Mouse (Mus musculus): ENCODE results near the gene Cd300ld3.

Cd300ld3 gene

GRCm38 (mm10) chr11:115048259-115048658, at the start of gene Cd300ld3:
Gene Cd300ld3 (minus strand): TSS chr11:115048409.
- no peak for DNase-seq (ENCODE audit: low spot score)

GRCm38 (mm10) chr11:115092140-115092539, 43.9 kb upstream of the Cd300ld3 start:
- no peak for DNase-seq (ENCODE audit: low spot score)

GRCm38 (mm10) chr11:115091362-115091901, 43.2 kb upstream of the Cd300ld3 start, which contains the start of gene Rab37:
Gene Rab37 (plus strand): TSS chr11:115091431.
- no peak for DNase-seq (ENCODE audit: low spot score)

GRCm38 (mm10) chr11:115089853-115090252, 41.6 kb upstream of the Cd300ld3 start:
- no peak for DNase-seq (ENCODE audit: low spot score)

- no peak for DNase-seq (ENCODE audit: low spot score)
Observed at GRCm38 (mm10) chr11:115086213-115086612, 38.0 kb upstream of the Cd300ld3 start.

GRCm38 (mm10) chr11:115085064-115085463, 36.9 kb upstream of the Cd300ld3 start:
- no peak for DNase-seq (ENCODE audit: low spot score)

- no peak for DNase-seq (ENCODE audit: low spot score)
Observed at GRCm38 (mm10) chr11:115084595-115084994, 36.4 kb upstream of the Cd300ld3 start.

- DNase-seq (ENCODE audit: low spot score) = no peak
Observed at GRCm38 (mm10) chr11:115083376-115084139, 35.3 kb upstream of the Cd300ld3 start.

GRCm38 (mm10) chr11:115082196-115082595, 34.0 kb upstream of the Cd300ld3 start:
- no peak for DNase-seq (ENCODE audit: low spot score)

GRCm38 (mm10) chr11:115081373-115081772, 33.2 kb upstream of the Cd300ld3 start:
- no peak for DNase-seq (ENCODE audit: low spot score)

GRCm38 (mm10) chr11:115080886-115081285, 32.7 kb upstream of the Cd300ld3 start:
- no peak for DNase-seq (ENCODE audit: low spot score)

- no peak for DNase-seq (ENCODE audit: low spot score)
Observed at GRCm38 (mm10) chr11:115078680-115079079, 30.5 kb upstream of the Cd300ld3 start.

- DNase-seq (ENCODE audit: low spot score) = no peak
Observed at GRCm38 (mm10) chr11:115077436-115077835, 29.2 kb upstream of the Cd300ld3 start.

GRCm38 (mm10) chr11:115075859-115076258, 27.6 kb upstream of the Cd300ld3 start:
- DNase-seq (ENCODE audit: low spot score) = no peak

GRCm38 (mm10) chr11:115075407-115075806, 27.2 kb upstream of the Cd300ld3 start:
- no peak for DNase-seq (ENCODE audit: low spot score)

GRCm38 (mm10) chr11:115073002-115073401, 24.8 kb upstream of the Cd300ld3 start:
- DNase-seq (ENCODE audit: low spot score) = no peak

GRCm38 (mm10) chr11:115071631-115072294, 23.6 kb upstream of the Cd300ld3 start:
- DNase-seq (ENCODE audit: low spot score) = no peak

GRCm38 (mm10) chr11:115071015-115071551, 22.9 kb upstream of the Cd300ld3 start:
- no peak for DNase-seq (ENCODE audit: low spot score)

- no peak for DNase-seq (ENCODE audit: low spot score)
Observed at GRCm38 (mm10) chr11:115066768-115067167, 18.6 kb upstream of the Cd300ld3 start.

GRCm38 (mm10) chr11:115062077-115062476, 13.9 kb upstream of the Cd300ld3 start, which contains the start of gene Cd300e:
Gene Cd300e (minus strand): TSS chr11:115062177.
- DNase-seq (ENCODE audit: low spot score) = no peak

- no peak for DNase-seq (ENCODE audit: low spot score)
Observed at GRCm38 (mm10) chr11:115059797-115060196, 11.6 kb upstream of the Cd300ld3 start.

- no peak for DNase-seq (ENCODE audit: low spot score)
Observed at GRCm38 (mm10) chr11:115058701-115059100, 10.5 kb upstream of the Cd300ld3 start.

GRCm38 (mm10) chr11:115054537-115054936, 6.3 kb upstream of the Cd300ld3 start:
- DNase-seq (ENCODE audit: low spot score) = no peak

Measured in urinary bladder, postnatal 10 days (tissue).